Mouse (Mus musculus) CH12.LX (cell line): ENCODE results near the gene Gm13271.

Experiments used
- CHD1 ChIP-seq: IDR thresholded peaks from 2 replicates; pipeline ENCODE4 v1.6.1; 2012; ENCODE audit warnings: low read depth, low read length, improper control_type of control experiment, inconsistent platforms
- CTCF ChIP-seq, 2 experiments: IDR thresholded peaks in 1 of 2; conservative IDR thresholded peaks in 1 of 2; 2 replicates each; pipeline ENCODE4 v1.5.1; 2011 to 2012; ENCODE audit warnings: low read depth in 2 of 2, low read length in 2 of 2, improper control_type of control experiment in 1 of 2, inconsistent platforms in 1 of 2, mild to moderate bottlenecking in 1 of 2, moderate library complexity in 1 of 2
- POLR2A ChIP-seq: IDR thresholded peaks from 2 replicates; pipeline ENCODE4 v1.6.1; 2011; ENCODE audit warnings: low read depth, mild to moderate bottlenecking, improper control_type of control experiment, low read length
- RAD21 ChIP-seq: IDR thresholded peaks from 2 replicates; pipeline ENCODE4 v1.6.1; 2011; ENCODE audit warnings: low read depth, mild to moderate bottlenecking, low read length, improper control_type of control experiment, moderate library complexity

DNA sequence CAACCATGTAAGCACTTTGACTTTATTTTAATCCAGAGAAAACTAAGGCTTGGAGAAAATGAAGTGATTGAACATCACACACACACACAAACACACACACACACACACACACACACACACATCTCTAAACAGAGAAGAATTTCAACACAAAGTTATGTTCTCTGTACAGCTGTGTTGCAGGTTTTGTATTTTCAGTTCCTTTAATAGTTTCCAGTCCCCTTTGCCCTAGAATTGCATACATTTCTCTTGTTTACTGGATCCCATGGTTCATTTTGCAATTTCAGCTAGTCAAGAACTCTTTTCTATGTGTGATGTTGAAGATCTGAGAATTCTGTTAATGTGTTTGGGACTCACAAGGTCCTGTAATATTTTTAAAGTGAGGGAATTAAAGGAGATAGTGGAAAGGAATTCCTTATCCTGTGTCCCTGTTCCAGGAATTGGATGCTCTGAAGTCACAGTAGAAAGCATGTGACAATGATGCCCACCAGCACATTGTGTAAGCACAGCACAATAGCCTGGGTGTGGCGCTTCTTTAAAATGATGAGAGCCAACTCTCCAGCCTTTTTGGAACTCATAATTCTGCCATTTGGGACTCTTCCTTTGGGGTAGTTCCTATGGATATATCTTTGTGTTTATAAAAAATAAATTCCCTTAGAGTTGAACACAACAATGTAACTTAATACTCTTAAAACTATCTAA lies 47.4 kb upstream of the Gm13271 start:
- TF ChIP-seq CHD1 (no peak), CTCF (conservative IDR thresholded peaks at IDR 0.05 in 1 of 2, IDR thresholded peaks at IDR 0.05 in 1 of 2; ENCODE audit: low read depth in 2 of 2, low read length in 2 of 2) (no peak), POLR2A (no peak), RAD21 (no peak)
